Mouse (Mus musculus) cortical plate, adult 2 months (tissue): ENCODE measurements around the gene Slc26a3.

Experiments used
- CTCF ChIP-seq: fragments of 200-500 bp; IDR thresholded peaks from 2 replicates; pipeline ENCODE4 v1.5.1; 2011; ENCODE audit warnings: mild to moderate bottlenecking, control low read depth, low read length; ENCODE audit not compliant: insufficient read depth; ENCODE audit errors: extremely low read depth
- POLR2A ChIP-seq: fragments of 200-500 bp; IDR thresholded peaks from 2 replicates; pipeline ENCODE4 v1.6.1; 2011; ENCODE audit warnings: mild to moderate bottlenecking, low read length, control low read depth; ENCODE audit not compliant: insufficient read depth; ENCODE audit errors: extremely low read depth

DNA sequence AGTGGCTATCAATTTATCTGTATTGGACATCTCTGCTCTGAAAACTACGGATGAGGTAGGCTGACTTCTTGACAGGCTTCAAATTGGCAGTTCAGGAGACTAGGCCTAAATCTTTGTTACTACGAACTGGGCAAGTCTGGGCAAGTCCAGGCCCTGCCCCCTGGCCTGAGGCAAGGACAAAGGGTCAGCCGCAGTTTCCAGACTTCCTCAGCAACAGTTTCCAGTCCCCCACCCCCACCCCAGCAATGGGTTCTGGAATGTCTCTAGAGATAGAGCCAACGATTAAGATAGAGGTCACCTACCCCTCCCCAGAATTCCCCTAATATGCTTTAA lies 15.4 kb upstream of the Slc26a3 start:
- TF ChIP-seq CTCF (no peak), POLR2A (no peak)
